Mouse (Mus musculus): ENCODE measurements at regions not wholly inside any gene's neighbourhood (a gene's known extent, or its start where the extent isn't known, plus 50 kb on each side); places are given as distances from the start of the nearest gene placed in this dataset.

DNA sequence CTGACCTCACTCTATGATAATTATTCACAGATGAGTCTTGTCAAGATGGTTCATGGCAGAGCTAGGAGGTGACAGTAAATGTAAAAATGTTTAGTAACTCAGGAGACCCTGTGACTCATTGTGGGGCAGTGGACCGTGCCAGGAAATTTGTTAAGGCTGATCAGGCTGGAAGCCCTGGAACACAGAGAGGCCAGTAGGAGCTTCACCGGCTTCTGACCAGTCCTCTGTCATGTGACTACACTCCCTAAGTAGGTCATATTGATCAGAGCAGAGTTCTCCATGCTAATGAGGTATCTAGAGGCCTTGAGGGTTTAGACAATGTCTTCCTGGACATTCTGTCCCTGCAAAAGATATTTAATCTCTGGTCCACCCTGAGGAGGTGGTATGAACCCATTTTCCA lies 351.8 kb upstream of the Camk1g start:
- H3K36me3 ChIP-seq (ENCODE audit: insufficient read depth): no peaks in the 10 kb centered on the region
- no peak for ATAC-seq (ENCODE audit: insufficient read depth)
- no peaks in the 10 kb centered on the region for H3K9me3 ChIP-seq (ENCODE audit: low read depth, low read length)
- no peak overlapping the region for H3K4me2 ChIP-seq
- no peak overlapping the region for H3K4me3 ChIP-seq (ENCODE audit: low read depth, low read length)
- no peak for DNase-seq
- no peaks in the 10 kb centered on the region for H3K27me3 ChIP-seq (ENCODE audit: insufficient read depth, low read length)
- 74% methylated on average over 2 of the region's 2 CpGs for WGBS
- no peak overlapping the region for H3K27ac ChIP-seq (ENCODE audit: low read depth)
- no peaks in the 10 kb centered on the region for H3K4me1 ChIP-seq (ENCODE audit: insufficient read depth)
- TF ChIP-seq CTCF (IDR thresholded peaks at IDR 0.05; ENCODE audit: low read depth): no peak
- H3K9ac ChIP-seq: no peak overlapping the region

DNA sequence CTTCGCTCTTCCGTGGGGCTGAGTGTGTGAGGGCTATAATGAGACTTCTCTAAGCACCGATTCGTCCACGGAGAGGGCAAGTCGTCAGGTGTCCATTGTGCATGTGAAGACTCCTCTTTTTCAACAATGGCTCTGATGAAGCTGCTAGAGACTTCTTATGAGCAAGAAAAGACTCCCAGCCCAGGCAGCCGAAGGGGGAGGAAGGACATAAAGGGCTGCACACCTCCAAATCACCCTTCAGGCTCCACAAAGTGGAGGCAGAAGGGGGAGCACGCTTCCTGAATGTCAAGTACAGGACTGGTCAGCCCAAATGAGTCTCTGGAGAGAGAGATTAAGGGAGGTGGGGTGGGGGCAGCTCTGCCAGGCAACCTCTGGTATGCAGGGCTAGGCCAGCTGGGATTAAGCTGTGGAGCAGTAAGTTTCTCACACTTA lies 350.3 kb upstream of the Camk1g start:
- no peaks in the 10 kb centered on the region for H3K36me3 ChIP-seq (ENCODE audit: insufficient read depth)
- ATAC-seq (ENCODE audit: insufficient read depth) (no peak), DNase-seq (no peak)
- no peaks in the 10 kb centered on the region for H3K9me3 ChIP-seq (ENCODE audit: low read depth, low read length)
- no peak overlapping the region for H3K27ac ChIP-seq (ENCODE audit: low read depth)
- H3K9ac ChIP-seq: no peak overlapping the region
- H3K4me1 ChIP-seq (ENCODE audit: insufficient read depth): no peaks in the 10 kb centered on the region
- TF ChIP-seq CTCF (IDR thresholded peaks at IDR 0.05; ENCODE audit: low read depth): no peak
- no peaks in the 10 kb centered on the region for H3K27me3 ChIP-seq (ENCODE audit: insufficient read depth, low read length)
- H3K4me3 ChIP-seq (ENCODE audit: low read depth, low read length): no peak overlapping the region
- no peak overlapping the region for H3K4me2 ChIP-seq
- 70% methylated on average over 8 of the region's 8 CpGs for WGBS

DNA sequence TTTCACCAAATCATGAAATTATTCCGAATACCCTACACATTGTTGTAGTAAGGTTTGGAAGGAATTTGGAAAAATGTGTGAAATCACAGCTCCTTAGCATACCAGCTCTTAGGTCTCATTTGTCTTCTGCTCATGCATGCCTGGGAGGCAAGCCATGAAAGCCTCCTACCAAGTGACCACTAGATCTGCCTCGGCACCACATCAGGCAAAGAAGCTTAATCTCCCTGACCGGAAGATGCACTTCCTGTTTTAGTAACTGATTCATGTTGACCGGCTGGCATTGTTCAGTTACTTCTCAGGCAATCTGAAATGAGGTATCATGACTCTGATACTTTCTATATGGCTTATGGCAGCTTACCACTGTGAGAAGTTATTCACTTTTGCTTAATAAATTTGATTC lies 345.2 kb upstream of the Camk1g start:
- WGBS: 48% methylated on average over 4 of the region's 4 CpGs
- DNase-seq (no peak), ATAC-seq (ENCODE audit: insufficient read depth) (no peak)
- no peaks in the 10 kb centered on the region for H3K36me3 ChIP-seq (ENCODE audit: insufficient read depth)
- no peaks in the 10 kb centered on the region for H3K4me1 ChIP-seq (ENCODE audit: insufficient read depth)
- H3K27ac ChIP-seq (ENCODE audit: low read depth): no peak overlapping the region
- H3K27me3 ChIP-seq (ENCODE audit: insufficient read depth, low read length): no peaks in the 10 kb centered on the region
- H3K9me3 ChIP-seq (ENCODE audit: low read depth, low read length): no peaks in the 10 kb centered on the region
- TF ChIP-seq CTCF (IDR thresholded peaks at IDR 0.05; ENCODE audit: low read depth): no peak
- no peak overlapping the region for H3K9ac ChIP-seq
- H3K4me2 ChIP-seq: no peak overlapping the region
- no peak overlapping the region for H3K4me3 ChIP-seq (ENCODE audit: low read depth, low read length)

DNA sequence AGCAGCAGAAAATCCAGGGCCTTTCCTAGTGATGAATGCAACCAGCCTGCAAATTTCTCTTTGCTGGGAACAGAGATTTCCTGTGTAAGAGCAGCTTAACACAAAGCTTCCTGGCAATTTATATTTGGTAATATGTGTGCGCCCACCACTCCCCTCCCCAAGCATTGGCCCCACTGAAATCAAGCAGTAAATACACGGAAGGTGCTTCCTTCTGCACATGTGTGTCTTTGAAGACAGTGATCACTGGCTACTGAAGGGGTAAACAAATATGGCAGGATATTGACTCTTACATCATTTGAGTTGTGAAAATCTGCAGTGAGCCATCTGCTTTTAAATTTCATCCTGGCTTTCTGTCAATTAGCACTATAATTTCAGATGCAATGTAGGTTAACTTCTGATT lies 344.5 kb upstream of the Camk1g start:
- ATAC-seq (ENCODE audit: insufficient read depth) (no peak), DNase-seq (no peak)
- no peaks in the 10 kb centered on the region for H3K9me3 ChIP-seq (ENCODE audit: low read depth, low read length)
- 72% methylated on average over 2 of the region's 2 CpGs for whole genome bisulfite sequencing
- no peaks in the 10 kb centered on the region for H3K4me1 ChIP-seq (ENCODE audit: insufficient read depth)
- no peak overlapping the region for H3K4me2 ChIP-seq
- H3K27ac ChIP-seq (ENCODE audit: low read depth): no peak overlapping the region
- TF ChIP-seq CTCF (IDR thresholded peaks at IDR 0.05; ENCODE audit: low read depth): no peak
- H3K27me3 ChIP-seq (ENCODE audit: insufficient read depth, low read length): no peaks in the 10 kb centered on the region
- no peaks in the 10 kb centered on the region for H3K36me3 ChIP-seq (ENCODE audit: insufficient read depth)
- no peak overlapping the region for H3K4me3 ChIP-seq (ENCODE audit: low read depth, low read length)
- H3K9ac ChIP-seq: no peak overlapping the region

DNA sequence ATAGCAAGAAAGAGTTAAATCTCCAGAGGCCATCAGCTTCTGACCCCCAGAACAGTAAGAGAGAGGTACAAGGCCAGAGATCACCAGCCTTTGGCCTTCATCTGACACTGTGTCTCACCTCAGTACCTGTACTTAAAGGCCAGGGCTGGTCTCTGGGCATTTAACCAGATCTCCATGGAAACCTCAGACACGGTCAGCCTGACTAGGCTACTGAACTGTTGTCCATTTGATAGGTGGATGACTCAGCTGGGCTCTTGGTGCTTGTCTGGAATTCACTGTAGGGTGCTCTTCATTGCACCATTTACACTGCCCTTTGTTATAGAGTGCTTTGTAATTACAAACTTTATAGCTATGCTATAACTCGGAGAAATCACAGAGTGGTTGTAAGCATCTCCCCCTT lies 335.1 kb upstream of the Camk1g start:
- no peak for TF ChIP-seq CTCF (IDR thresholded peaks at IDR 0.05; ENCODE audit: low read depth)
- H3K4me1 ChIP-seq (ENCODE audit: insufficient read depth): no peaks in the 10 kb centered on the region
- ATAC-seq (ENCODE audit: insufficient read depth): no peak
- no peak for DNase-seq
- H3K27me3 ChIP-seq (ENCODE audit: insufficient read depth, low read length): no peaks in the 10 kb centered on the region
- no peak overlapping the region for H3K4me2 ChIP-seq
- no peaks in the 10 kb centered on the region for H3K36me3 ChIP-seq (ENCODE audit: insufficient read depth)
- no peaks in the 10 kb centered on the region for H3K9me3 ChIP-seq (ENCODE audit: low read depth, low read length)
- 68% methylated on average over 2 of the region's 2 CpGs for WGBS
- H3K4me3 ChIP-seq (ENCODE audit: low read depth, low read length): no peak overlapping the region
- H3K9ac ChIP-seq: no peak overlapping the region
- no peak overlapping the region for H3K27ac ChIP-seq (ENCODE audit: low read depth)

DNA sequence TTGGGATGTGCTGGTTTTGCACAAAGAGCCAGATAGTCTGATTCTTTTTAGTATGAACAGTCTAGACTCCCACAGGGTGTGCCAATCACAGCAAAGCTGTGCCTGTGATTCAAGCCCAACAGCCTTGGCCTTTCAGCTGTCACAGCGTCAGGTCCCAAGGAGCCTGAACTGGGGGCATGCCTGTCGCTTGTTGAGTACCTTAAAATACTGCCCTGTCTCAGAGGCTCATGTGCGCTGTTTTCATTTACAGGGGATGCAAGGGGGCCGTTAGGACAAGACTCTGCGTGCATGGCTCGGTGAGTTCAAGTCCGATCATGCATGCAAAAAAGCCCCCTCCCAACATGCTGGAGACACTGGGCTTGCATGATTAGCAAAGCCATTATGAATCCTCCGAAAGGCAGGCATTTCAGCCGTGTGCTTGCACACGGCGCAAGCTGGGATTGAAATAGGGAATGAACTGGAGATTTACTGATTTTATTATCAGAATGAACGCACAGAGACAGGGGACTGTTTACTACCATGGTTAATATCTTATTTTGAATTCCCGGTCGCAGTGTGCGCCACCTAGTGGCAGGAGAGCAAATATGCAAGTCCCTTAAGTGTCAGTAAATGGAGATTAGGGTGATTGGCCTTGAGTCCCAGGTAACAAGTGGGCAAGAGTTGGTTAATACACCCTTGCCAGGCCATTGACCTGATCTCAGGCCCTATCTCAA lies 332.8 kb upstream of the Camk1g start:
- Histone ChIP-seq H3K4me2 (peak overlapping the region; percentile 46), H3K9me3 (ENCODE audit: low read depth, low read length) (no peaks in the 10 kb centered on the region), H3K4me1 (ENCODE audit: insufficient read depth) (no peaks in the 10 kb centered on the region), H3K27me3 (ENCODE audit: insufficient read depth, low read length) (no peaks in the 10 kb centered on the region), H3K27ac (ENCODE audit: low read depth) (no peak overlapping the region), H3K36me3 (ENCODE audit: insufficient read depth) (no peaks in the 10 kb centered on the region), H3K9ac (no peak overlapping the region), H3K4me3 (ENCODE audit: low read depth, low read length) (no peak overlapping the region)
- ATAC-seq (ENCODE audit: insufficient read depth) (no peak), DNase-seq (peak; percentile 86)
- TF ChIP-seq CTCF (IDR thresholded peaks at IDR 0.05; ENCODE audit: low read depth): peak; percentile 88
- WGBS: 33% methylated on average over 15 of the region's 15 CpGs

DNA sequence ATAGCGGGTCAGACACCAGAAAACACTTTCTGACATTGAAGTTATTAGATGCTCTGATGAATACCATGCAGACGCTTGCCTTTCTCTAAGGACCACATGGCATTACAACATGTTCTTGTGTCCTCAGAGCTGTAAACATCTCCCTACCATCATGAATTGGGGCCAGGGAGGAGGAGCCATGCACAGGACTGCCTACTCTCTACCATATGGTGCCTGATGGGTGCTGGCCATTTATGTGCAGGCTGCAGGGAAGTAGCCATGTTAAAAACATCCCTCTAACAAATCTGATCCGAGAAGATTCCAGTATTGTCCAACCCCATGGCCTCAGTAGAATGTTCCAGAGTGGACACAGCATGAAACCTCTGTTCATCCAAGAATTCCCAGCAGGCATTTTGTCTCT lies 330.1 kb upstream of the Camk1g start:
- ATAC-seq (ENCODE audit: insufficient read depth): no peak

More for the DNA sequence above, 330.1 kb upstream of the Camk1g start:
- H3K27ac ChIP-seq (ENCODE audit: low read depth): no peak overlapping the region
- no peak overlapping the region for H3K9ac ChIP-seq
- no peak overlapping the region for H3K4me2 ChIP-seq
- H3K4me1 ChIP-seq (ENCODE audit: insufficient read depth): no peaks in the 10 kb centered on the region
- no peak overlapping the region for H3K4me3 ChIP-seq (ENCODE audit: low read depth, low read length)
- no peaks in the 10 kb centered on the region for H3K9me3 ChIP-seq (ENCODE audit: low read depth, low read length)
- WGBS: 71% methylated on average over 3 of the region's 3 CpGs
- no peak for TF ChIP-seq CTCF (IDR thresholded peaks at IDR 0.05; ENCODE audit: low read depth)
- no peaks in the 10 kb centered on the region for H3K36me3 ChIP-seq (ENCODE audit: insufficient read depth)
- peak; percentile 17 for DNase-seq
- H3K27me3 ChIP-seq (ENCODE audit: insufficient read depth, low read length): no peaks in the 10 kb centered on the region

All from lung, embryonic 14.5 days (tissue).